In the genomic region with DNA sequence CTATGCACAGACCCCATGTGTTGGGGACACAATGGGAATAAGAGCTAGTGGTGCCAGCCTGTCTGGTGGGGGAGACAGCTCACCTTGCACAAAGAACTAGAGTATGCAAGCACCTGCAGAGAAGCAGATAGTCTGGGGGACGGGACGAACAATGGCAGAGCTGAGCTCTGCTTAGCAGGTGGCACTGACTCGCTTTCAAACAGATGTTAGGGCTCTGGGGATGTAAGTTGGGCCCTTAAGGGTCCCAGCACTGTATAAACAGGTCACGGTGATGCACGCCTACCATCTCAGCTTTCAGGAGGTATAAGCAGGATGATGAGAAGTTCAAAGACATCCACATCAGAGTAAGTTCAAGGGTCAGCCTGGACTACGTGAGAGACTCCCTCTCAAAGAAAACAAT, we compare ENCODE assay signal across 26 mouse cellular contexts.
"Had no signal": no experiment of that assay in that cellular context is flagged by ENCODE, and none has a peak within 500 bp of the region (broad histone marks: within the 10 kb centered on the region; RNA-seq: fewer than 3 reads in every experiment).

No protein-coding gene starts in this region.

- H3K27ac ChIP-seq: layer of hippocampus, adult 2 months; limb, embryonic 10.5 days; limb, embryonic 13.5 days; liver, embryonic 12.5 days; liver, embryonic 15.5 days; lung, embryonic 15.5 days; midbrain, embryonic 10.5 days; midbrain, embryonic 13.5 days; neural tube, embryonic 12.5 days; neural tube, embryonic 15.5 days; stomach, embryonic 15.5 days had no signal

- H3K4me3 ChIP-seq: layer of hippocampus, adult 2 months; limb, embryonic 10.5 days; limb, embryonic 13.5 days; liver, embryonic 12.5 days; liver, embryonic 15.5 days; lung, embryonic 15.5 days; megakaryocyte, embryonic 14.5 days; midbrain, embryonic 10.5 days; midbrain, embryonic 13.5 days; neural tube, embryonic 12.5 days; neural tube, embryonic 15.5 days; stomach, embryonic 15.5 days had no signal

- ATAC-seq: intestine, embryonic 16.5 days; liver, embryonic 12.5 days; midbrain, embryonic 13.5 days had no signal

- H3K4me1 ChIP-seq: liver, embryonic 15.5 days; lung, embryonic 15.5 days; megakaryocyte, embryonic 14.5 days; stomach, embryonic 15.5 days had no signal

- H3K4me2 ChIP-seq: limb, embryonic 13.5 days; liver, embryonic 12.5 days; liver, embryonic 15.5 days; lung, embryonic 15.5 days; midbrain, embryonic 13.5 days; neural tube, embryonic 12.5 days; neural tube, embryonic 15.5 days; stomach, embryonic 15.5 days had no signal

- DNase-seq: kidney, adult 18-20 months; kidney, adult 9 months; kidney, postnatal 14 days; kidney, postnatal 4 days; layer of hippocampus, adult 9-11 months; liver; lung, adult 18-20 months; lung, postnatal 10 days; lung, postnatal 36 days; right cerebral cortex, adult 18-20 months; right cerebral cortex, postnatal 14 days; right cerebral cortex, postnatal 4 days; spleen, adult 18-20 months had no signal

- H3K27me3 ChIP-seq: limb, embryonic 13.5 days; liver, embryonic 12.5 days; liver, embryonic 15.5 days; megakaryocyte, embryonic 14.5 days; neural tube, embryonic 12.5 days; neural tube, embryonic 15.5 days; stomach, embryonic 15.5 days had no signal

- H3K9ac ChIP-seq: limb, embryonic 13.5 days; liver, embryonic 12.5 days; liver, embryonic 15.5 days; lung, embryonic 15.5 days; midbrain, embryonic 13.5 days; neural tube, embryonic 12.5 days; neural tube, embryonic 15.5 days; stomach, embryonic 15.5 days had no signal

- H3K36me3 ChIP-seq: limb, embryonic 10.5 days; limb, embryonic 13.5 days; liver, embryonic 12.5 days; liver, embryonic 15.5 days; lung, embryonic 15.5 days; midbrain, embryonic 10.5 days; midbrain, embryonic 13.5 days; neural tube, embryonic 12.5 days; neural tube, embryonic 15.5 days; stomach, embryonic 15.5 days had no signal

- H3K9me3 ChIP-seq: limb, embryonic 10.5 days; limb, embryonic 13.5 days; liver, embryonic 12.5 days; liver, embryonic 15.5 days; lung, embryonic 15.5 days; midbrain, embryonic 10.5 days; midbrain, embryonic 13.5 days; neural tube, embryonic 12.5 days; neural tube, embryonic 15.5 days; stomach, embryonic 15.5 days had no signal
